Mouse (Mus musculus): ENCODE measurements at regions not wholly inside any gene's neighbourhood (a gene's known extent, or its start where the extent isn't known, plus 50 kb on each side); places are given as distances from the start of the nearest gene placed in this dataset.
A peak's percentile ranks its signal among the peaks of the same experiment; 100 is the strongest.

- no peak for DNase-seq
Observed at GRCm38 (mm10) chr16:77444647-77445046, 157.2 kb downstream of the Gm11146 start.

- DNase-seq: no peak
Observed at GRCm38 (mm10) chr16:77444006-77444405, 157.9 kb downstream of the Gm11146 start.

GRCm38 (mm10) chr16:77443318-77443717, 158.6 kb downstream of the Gm11146 start:
- DNase-seq: no peak

GRCm38 (mm10) chr16:77442866-77443265, 159.0 kb downstream of the Gm11146 start:
- no peak for DNase-seq

- no peak for DNase-seq
Observed at GRCm38 (mm10) chr16:77431345-77431744, 170.5 kb downstream of the Gm11146 start.

- no peak for DNase-seq
Observed at GRCm38 (mm10) chr16:77422385-77423363, 179.2 kb downstream of the Gm11146 start.

GRCm38 (mm10) chr16:77421591-77422024, 180.3 kb downstream of the Gm11146 start:
- no peak for DNase-seq

GRCm38 (mm10) chr16:77421001-77421400, 180.9 kb downstream of the Gm11146 start:
- DNase-seq: no peak

GRCm38 (mm10) chr16:77420136-77420860, 181.6 kb downstream of the Gm11146 start:
- no peak for DNase-seq

- no peak for DNase-seq
Observed at GRCm38 (mm10) chr16:77419116-77419735, 182.7 kb downstream of the Gm11146 start.

GRCm38 (mm10) chr16:77418486-77418885, 183.4 kb downstream of the Gm11146 start:
- DNase-seq: no peak

- DNase-seq: no peak
Observed at GRCm38 (mm10) chr16:77417791-77418190, 184.1 kb downstream of the Gm11146 start.

GRCm38 (mm10) chr16:77414562-77414961, 187.3 kb downstream of the Gm11146 start:
- no peak for DNase-seq

- DNase-seq: no peak
Observed at GRCm38 (mm10) chr16:77409168-77409567, 192.7 kb downstream of the Gm11146 start.

- no peak for DNase-seq
Observed at GRCm38 (mm10) chr16:77406999-77407398, 194.9 kb downstream of the Gm11146 start.

- DNase-seq: no peak
Observed at GRCm38 (mm10) chr16:77405859-77406258, 196.0 kb downstream of the Gm11146 start.

- DNase-seq: no peak
Observed at GRCm38 (mm10) chr16:77405181-77405818, 196.6 kb downstream of the Gm11146 start.

- DNase-seq: peak; percentile 1
Observed at GRCm38 (mm10) chr16:77402711-77403280, 199.1 kb downstream of the Gm11146 start.

- DNase-seq: no peak
Observed at GRCm38 (mm10) chr16:77401185-77401943, 200.5 kb downstream of the Gm11146 start.

- peak; percentile 49 for DNase-seq
Observed at GRCm38 (mm10) chr16:77400276-77400891, 201.5 kb downstream of the Gm11146 start.

All from adrenal gland, postnatal 25 days (tissue).